Mouse (Mus musculus): ENCODE measurements around the gene Olfr1058.

- TF ChIP-seq POLR2A (IDR thresholded peaks at IDR 0.05; ENCODE audit: insufficient read length, low read depth): no peak
- TF ChIP-seq E2F4 (IDR thresholded peaks at IDR 0.05; ENCODE audit: insufficient read depth): no peak
- TF ChIP-seq MYOG (IDR thresholded peaks at IDR 0.05; ENCODE audit: control insufficient read depth in 1 of 3, insufficient read depth in 1 of 3, insufficient read length in 2 of 3, low read depth in 2 of 3): no peak
- TF ChIP-seq POLR2AphosphoS2 (IDR thresholded peaks at IDR 0.05; ENCODE audit: insufficient read length, low read depth): no peak
- TF ChIP-seq REST (IDR thresholded peaks at IDR 0.05; ENCODE audit: insufficient read depth, insufficient read length): no peak
Observed at GRCm38 (mm10) chr2:86413950-86414349, 25.6 kb upstream of the Olfr1058 start, which contains the start of gene Olfr1061.

Data from myocyte (in vitro differentiated cells).